8 mouse cellular contexts compared by ENCODE assay signal in genomic region chr5:114537308-114538020, GRCm38 (mm10). TPM values are rescaled to one million over a fixed set of nuclear protein-coding genes. Genes with fewer than 3 reads are reported as not detected.
DNase-seq lines count a peak whose midpoint lies in the region; ATAC-seq and TF ChIP-seq lines count a peak whose summit lies in the region.

No protein-coding gene starts in this region.

- no peak for TF ChIP-seq CTCF in E14TG2a.4 (conservative IDR thresholded peaks at IDR 0.05; ENCODE audit: low read length)

- H3K9ac ChIP-seq in heart, embryonic 11.5 days (ENCODE audit: low read depth, low read length): no peak overlapping the region
- H3K9ac ChIP-seq in forebrain, embryonic 16.5 days (replicated peaks; ENCODE audit: low read depth, low read length): peak overlapping the region; percentile 29; the same call in 1 of the 2 replicates

- no peak overlapping the region for H3K27ac ChIP-seq in heart, embryonic 11.5 days (ENCODE audit: low read depth, low read length)
- peak overlapping the region; percentile 33; the same call in 1 of the 2 replicates for H3K27ac ChIP-seq in forebrain, embryonic 16.5 days (ENCODE audit: low read length)
- peak overlapping the region; percentile 50 for H3K27ac ChIP-seq in midbrain, embryonic 10.5 days (replicated peaks)

- DNase-seq in heart, postnatal 4 days: no peak
- DNase-seq in midbrain, embryonic 10.5 days (ENCODE audit: low spot score): peak; percentile 65
- DNase-seq in yolk sac, embryonic 10.5 days (ENCODE audit: low spot score): no peak
- no peak for DNase-seq in adrenal gland, postnatal 36 days

- H3K36me3 ChIP-seq in heart, embryonic 11.5 days (ENCODE audit: control insufficient read depth, insufficient read depth, low read length): no peaks in the 10 kb centered on the region
- H3K36me3 ChIP-seq in E14TG2a.4 (ENCODE audit: insufficient read depth, low read length): no peaks in the 10 kb centered on the region
- H3K36me3 ChIP-seq in forebrain, embryonic 16.5 days (ENCODE audit: control insufficient read depth, insufficient read depth): no peaks in the 10 kb centered on the region
- H3K36me3 ChIP-seq in midbrain, embryonic 10.5 days: no peaks in the 10 kb centered on the region

- peak overlapping the region; percentile 41 for H3K4me2 ChIP-seq in heart, embryonic 11.5 days
- H3K4me2 ChIP-seq in forebrain, embryonic 16.5 days (ENCODE audit: low read length): peak overlapping the region; percentile 37

- H3K27me3 ChIP-seq in heart, embryonic 11.5 days (ENCODE audit: control insufficient read depth, insufficient read depth, low read length): peaks cover 27% of the 10 kb centered on the region
- peaks cover 28% of the 10 kb centered on the region for H3K27me3 ChIP-seq in E14TG2a.4 (ENCODE audit: insufficient read depth, low read length)
- H3K27me3 ChIP-seq in forebrain, embryonic 16.5 days (replicated peaks; ENCODE audit: control insufficient read depth, insufficient read depth, low read length): peaks cover 6% of the 10 kb centered on the region; the same call in 1 of the 2 replicates
- H3K27me3 ChIP-seq in midbrain, embryonic 10.5 days (ENCODE audit: low read depth, poor library complexity, severe bottlenecking): peaks cover 76% of the 10 kb centered on the region

- H3K4me3 ChIP-seq in heart, embryonic 11.5 days (ENCODE audit: low read depth, low read length): no peak overlapping the region; the same call in 1 of the 2 replicates
- H3K4me3 ChIP-seq in E14TG2a.4 (replicated peaks; ENCODE audit: low read length): peak overlapping the region; percentile 53
- peak overlapping the region; percentile 6; the same call in 1 of the 2 replicates for H3K4me3 ChIP-seq in forebrain, embryonic 16.5 days (replicated peaks; ENCODE audit: low read length)
- H3K4me3 ChIP-seq in midbrain, embryonic 10.5 days: peak overlapping the region; percentile 41

- ATAC-seq in heart, embryonic 11.5 days (replicated peaks; ENCODE audit: insufficient number of reproducible peaks, low FRiP score, low TSS enrichment): no peak
- ATAC-seq in forebrain, embryonic 16.5 days: peak; percentile 64
- ATAC-seq in granulocyte monocyte progenitor cell, adult 5-6 weeks (replicated peaks; ENCODE audit: poor library complexity, severe bottlenecking): no peak

- WGBS in heart, embryonic 11.5 days (ENCODE audit: insufficient replicate concordance): 9% methylated on average over 26 of the region's 26 CpGs
- WGBS in forebrain, embryonic 16.5 days: 2% methylated on average over 26 of the region's 26 CpGs
- WGBS in midbrain, embryonic 10.5 days: 9% methylated on average over 26 of the region's 26 CpGs

- H3K4me1 ChIP-seq in heart, embryonic 11.5 days (ENCODE audit: control insufficient read depth, insufficient read depth, low read length): peaks cover 10% of the 10 kb centered on the region; the same call in 1 of the 2 replicates
- peaks cover 66% of the 10 kb centered on the region for H3K4me1 ChIP-seq in E14TG2a.4 (replicated peaks; ENCODE audit: low read depth, low read length)
- peaks cover 32% of the 10 kb centered on the region for H3K4me1 ChIP-seq in forebrain, embryonic 16.5 days (replicated peaks; ENCODE audit: control insufficient read depth, insufficient read depth, low read length)
- peaks cover 46% of the 10 kb centered on the region for H3K4me1 ChIP-seq in midbrain, embryonic 10.5 days

- H3K9me3 ChIP-seq in heart, embryonic 11.5 days (replicated peaks; ENCODE audit: control insufficient read depth, low read length): peaks cover 1% of the 10 kb centered on the region
- no peaks in the 10 kb centered on the region for H3K9me3 ChIP-seq in E14TG2a.4 (ENCODE audit: low read length)
- 0 out of 2 replicates have a peak, but pooled peaks cover under 1% of the 10 kb centered on the region for H3K9me3 ChIP-seq in forebrain, embryonic 16.5 days (ENCODE audit: control insufficient read depth, low read length)
- H3K9me3 ChIP-seq in midbrain, embryonic 10.5 days (replicated peaks): no peaks in the 10 kb centered on the region; the same call in 1 of the 2 replicates

RNA-seq across cellular contexts. Expression of gene Fam222a, which starts 30.4 kb away (rescaled TPM):
- polyA plus RNA-seq in heart, embryonic 11.5 days (2014; fragmentation: Nextera tagmentation; extraction: Ambion mirVana): 0.55 and 0.79 TPM in 2 replicates
- total RNA-seq in heart, postnatal 4 days (2021): 1 to 10 TPM; 6.0 to 7.0 TPM
- polyA plus RNA-seq in forebrain, embryonic 16.5 days (2015; fragmentation: Nextera tagmentation; extraction: Ambion mirVana): 4.3 and 4.4 TPM in 2 replicates
- polyA plus RNA-seq in midbrain, embryonic 10.5 days (2016; fragmentation: Nextera tagmentation; extraction: Ambion mirVana): 4.0 and 5.1 TPM in 2 replicates
- total RNA-seq in granulocyte monocyte progenitor cell, adult 5-6 weeks (2014; fragmentation: Nextera tagmentation): 0.34 and 2.0 TPM in 2 replicates
- total RNA-seq in granulocyte monocyte progenitor cell, adult 5-6 weeks (2017): not detected in 2 replicates
- 100 to 1,000 TPM in 1 of 2 experiments, 10 to 100 TPM in 1; 52.1 to 118 TPM for total RNA-seq in adrenal gland, postnatal 36 days (2021)

Comparison
In these comparisons a context has a peak if more than half of its experiments do, and no peak if none do; other contexts are left out.
1. RNA of gene Fam222a, which starts 30.4 kb away (total RNA-seq): 52.1 to 118 TPM in adrenal gland, postnatal 36 days; 6.0 to 7.0 TPM in heart, postnatal 4 days and 0.34 to 2.0 TPM in granulocyte monocyte progenitor cell, adult 5-6 weeks; every median in the first group is over 4 times any median in the second.